Mouse (Mus musculus) E14TG2a.4 (cell line): ENCODE data around the gene Fap.

Experiments
- CTCF ChIP-seq: conservative IDR thresholded peaks from 2 replicates; pipeline ENCODE4 v1.5.1; 2014; ENCODE audit warnings: low read length
- NANOG ChIP-seq: IDR thresholded peaks from 2 replicates; pipeline ENCODE4 v1.6.1; 2014; ENCODE audit warnings: borderline replicate concordance, low read length, mixed read lengths
- POU5F1 ChIP-seq: IDR thresholded peaks from 2 replicates; pipeline ENCODE4 v1.6.1; 2014; ENCODE audit warnings: low read length, borderline replicate concordance

- TF ChIP-seq CTCF = no peak
- no peak for TF ChIP-seq NANOG
- TF ChIP-seq POU5F1 = no peak
Observed at GRCm38 (mm10) chr2:62564687-62565086, 9.2 kb downstream of the Fap start.
